Mouse (Mus musculus) E14TG2a.4 (cell line): ENCODE data around the gene Lrrfip2.

ENCODE experiments used
- CTCF ChIP-seq: conservative IDR thresholded peaks from 2 replicates; pipeline ENCODE4 v1.5.1; 2014; ENCODE audit warnings: low read length
- POU5F1 ChIP-seq: IDR thresholded peaks from 2 replicates; pipeline ENCODE4 v1.6.1; 2014; ENCODE audit warnings: low read length, borderline replicate concordance

DNA sequence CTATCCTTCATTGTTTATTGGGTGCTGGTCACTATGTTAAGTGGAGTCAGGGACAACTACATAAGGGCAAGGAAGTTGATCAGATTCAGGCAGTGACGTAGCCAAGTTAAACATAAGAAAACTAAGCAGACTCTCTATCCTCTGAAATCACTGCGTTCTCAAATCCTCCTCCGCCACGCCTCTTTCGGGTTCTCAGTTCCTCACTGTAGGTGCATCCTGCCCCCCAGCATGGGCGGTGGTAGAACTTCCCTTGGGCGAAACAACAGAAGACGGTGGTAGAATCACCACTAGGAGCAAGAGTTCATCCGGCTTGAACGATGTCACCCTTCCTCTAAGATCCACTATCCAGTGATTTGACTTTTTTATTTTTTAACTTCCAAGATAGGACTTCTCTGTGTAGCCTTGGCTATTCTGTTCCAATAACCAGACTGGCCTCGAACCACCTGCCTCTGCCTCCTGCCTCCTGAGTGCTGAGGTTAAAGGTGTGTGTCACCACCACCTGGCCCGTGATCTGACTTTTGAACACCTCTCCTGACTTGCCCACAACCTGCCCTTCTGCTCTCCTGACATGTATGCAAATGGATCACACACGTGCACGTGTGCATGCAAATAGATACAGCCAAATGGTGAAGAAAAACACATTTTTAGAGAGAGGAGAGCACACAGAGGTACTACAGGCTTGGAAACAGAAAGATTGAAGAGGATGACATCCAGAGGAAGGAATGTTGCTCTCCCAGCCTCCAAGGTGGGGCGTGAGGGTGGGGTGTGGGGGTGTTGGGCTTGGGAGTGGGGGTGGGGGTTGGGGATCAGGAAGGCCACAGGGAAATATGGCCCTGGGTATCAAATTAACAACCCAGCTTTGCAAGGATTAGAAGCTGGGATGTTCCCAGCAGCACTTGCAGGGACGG, 20.7 kb upstream of the Lrrfip2 start:
- TF ChIP-seq CTCF (no peak), POU5F1 (no peak)
